Mouse (Mus musculus): ENCODE measurements at regions not wholly inside any gene's neighbourhood (a gene's known extent, or its start where the extent isn't known, plus 50 kb on each side); places are given as distances from the start of the nearest gene placed in this dataset.
"Not testable (repeated sequence)": the region's sequence is repeated elsewhere in the genome, so short reads cannot be mapped to it uniquely, and the experiment has no call there.

DNA sequence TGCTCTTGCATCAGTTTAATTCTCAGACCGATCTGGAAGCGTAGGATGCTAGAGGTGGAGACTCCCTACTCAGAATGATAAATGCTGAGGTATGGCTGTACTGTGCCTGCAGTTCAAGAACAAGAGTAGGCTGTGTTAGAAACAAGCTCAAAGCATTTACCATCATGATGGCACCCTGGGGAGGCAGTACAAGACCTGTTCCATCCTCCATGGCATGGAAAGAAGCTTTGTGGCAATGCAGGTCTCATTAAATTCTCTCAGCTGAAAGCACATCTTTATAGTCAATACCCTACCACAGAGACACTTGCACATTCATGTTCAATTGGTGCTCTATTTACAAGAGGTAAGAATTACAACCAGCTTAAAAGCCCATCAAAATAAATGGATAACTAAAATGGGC lies 209.5 kb downstream of the Tbl1xr1 start:
- TF ChIP-seq POLR2A (IDR thresholded peaks at IDR 0.05; ENCODE audit: borderline replicate concordance, control insufficient read depth, low read depth, low read length): no peak
- H3K4me1 ChIP-seq (ENCODE audit: control insufficient read depth, insufficient read depth, low read length): no peaks in the 10 kb centered on the region
- WGBS: 85% methylated on average over 2 of the region's 2 CpGs
- H3K27ac ChIP-seq (ENCODE audit: control insufficient read depth, insufficient read depth, low read depth, low read length, poor library complexity): no peak overlapping the region
- no peak overlapping the region for H3K4me3 ChIP-seq (replicated peaks; ENCODE audit: control insufficient read depth, low read depth, low read length)

DNA sequence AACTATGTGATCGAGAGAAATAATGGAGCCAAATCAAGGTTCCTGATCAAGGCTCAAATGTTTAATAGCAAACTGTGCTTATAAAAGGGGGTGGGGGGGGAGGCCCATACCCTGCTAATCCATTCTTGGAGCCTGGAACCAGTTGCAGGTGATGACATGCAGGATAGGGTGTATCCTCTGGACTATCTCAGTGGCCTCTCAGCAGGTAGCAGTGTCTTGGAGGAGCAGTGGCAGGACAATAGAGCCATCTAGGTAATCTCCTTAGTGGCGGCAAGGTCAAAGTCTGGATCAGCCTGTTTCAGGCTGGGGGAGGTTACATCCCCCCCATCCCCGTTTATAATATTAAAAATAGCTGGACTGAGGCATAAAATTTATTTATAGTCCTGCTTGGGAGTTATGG lies 217.0 kb downstream of the Tbl1xr1 start:
- H3K4me1 ChIP-seq (ENCODE audit: control insufficient read depth, insufficient read depth, low read length): no peaks in the 10 kb centered on the region
- no peak overlapping the region for H3K27ac ChIP-seq (ENCODE audit: control insufficient read depth, insufficient read depth, low read depth, low read length, poor library complexity)
- no peak for TF ChIP-seq CTCF (IDR thresholded peaks at IDR 0.05; ENCODE audit: control insufficient read depth, insufficient read depth, low read length)
- TF ChIP-seq POLR2A (IDR thresholded peaks at IDR 0.05; ENCODE audit: borderline replicate concordance, control insufficient read depth, low read depth, low read length): no peak
- no peak overlapping the region for H3K4me3 ChIP-seq (replicated peaks; ENCODE audit: control insufficient read depth, low read depth, low read length)
- 64% methylated on average over 3 of the region's 3 CpGs for WGBS

GRCm38 (mm10) chr3:22294081-22294480 lies 217.6 kb downstream of the Tbl1xr1 start:
- H3K27ac ChIP-seq (ENCODE audit: control insufficient read depth, insufficient read depth, low read depth, low read length, poor library complexity); H3K4me1 ChIP-seq (ENCODE audit: control insufficient read depth, insufficient read depth, low read length); H3K4me3 ChIP-seq (replicated peaks; ENCODE audit: control insufficient read depth, low read depth, low read length): not testable (repeated sequence)
- WGBS: 88% methylated on average over 1 of the region's 1 CpGs

- not testable (repeated sequence) for H3K4me3 ChIP-seq (replicated peaks; ENCODE audit: control insufficient read depth, low read depth, low read length); H3K27ac ChIP-seq (ENCODE audit: control insufficient read depth, insufficient read depth, low read depth, low read length, poor library complexity); H3K4me1 ChIP-seq (ENCODE audit: control insufficient read depth, insufficient read depth, low read length)
- 78% methylated on average over 1 of the region's 1 CpGs for WGBS
These were observed 220.5 kb downstream of the Tbl1xr1 start for GRCm38 (mm10) chr3:22296925-22297324.

GRCm38 (mm10) chr3:22297831-22298230 lies 221.4 kb downstream of the Tbl1xr1 start:
- H3K27ac ChIP-seq (ENCODE audit: control insufficient read depth, insufficient read depth, low read depth, low read length, poor library complexity); H3K4me3 ChIP-seq (replicated peaks; ENCODE audit: control insufficient read depth, low read depth, low read length); H3K4me1 ChIP-seq (ENCODE audit: control insufficient read depth, insufficient read depth, low read length): not testable (repeated sequence)
- 74% methylated on average over 1 of the region's 1 CpGs for WGBS

GRCm38 (mm10) chr3:22300553-22300952 lies 224.1 kb downstream of the Tbl1xr1 start:
- 76% methylated on average over 5 of the region's 5 CpGs for WGBS
- Histone ChIP-seq H3K27ac (ENCODE audit: control insufficient read depth, insufficient read depth, low read depth, low read length, poor library complexity) (no peak overlapping the region), H3K4me3 (replicated peaks; ENCODE audit: control insufficient read depth, low read depth, low read length) (no peak overlapping the region), H3K4me1 (ENCODE audit: control insufficient read depth, insufficient read depth, low read length) (no peaks in the 10 kb centered on the region)
- no peak for TF ChIP-seq CTCF (IDR thresholded peaks at IDR 0.05; ENCODE audit: control insufficient read depth, insufficient read depth, low read length)
- no peak for TF ChIP-seq POLR2A (IDR thresholded peaks at IDR 0.05; ENCODE audit: borderline replicate concordance, control insufficient read depth, low read depth, low read length)

GRCm38 (mm10) chr3:22301991-22302517 lies 225.6 kb downstream of the Tbl1xr1 start:
- Histone ChIP-seq H3K4me1 (ENCODE audit: control insufficient read depth, insufficient read depth, low read length) (no peaks in the 10 kb centered on the region), H3K4me3 (replicated peaks; ENCODE audit: control insufficient read depth, low read depth, low read length) (no peak overlapping the region), H3K27ac (ENCODE audit: control insufficient read depth, insufficient read depth, low read depth, low read length, poor library complexity) (no peak overlapping the region)
- TF ChIP-seq POLR2A (IDR thresholded peaks at IDR 0.05; ENCODE audit: borderline replicate concordance, control insufficient read depth, low read depth, low read length) (no peak), CTCF (IDR thresholded peaks at IDR 0.05; ENCODE audit: control insufficient read depth, insufficient read depth, low read length) (no peak)
- WGBS: 77% methylated on average over 5 of the region's 5 CpGs

- Histone ChIP-seq H3K27ac (ENCODE audit: control insufficient read depth, insufficient read depth, low read depth, low read length, poor library complexity) (no peak overlapping the region), H3K4me3 (replicated peaks; ENCODE audit: control insufficient read depth, low read depth, low read length) (no peak overlapping the region), H3K4me1 (ENCODE audit: control insufficient read depth, insufficient read depth, low read length) (no peaks in the 10 kb centered on the region)
- 66% methylated on average over 1 of the region's 1 CpGs for WGBS
- TF ChIP-seq POLR2A (IDR thresholded peaks at IDR 0.05; ENCODE audit: borderline replicate concordance, control insufficient read depth, low read depth, low read length) (no peak), CTCF (IDR thresholded peaks at IDR 0.05; ENCODE audit: control insufficient read depth, insufficient read depth, low read length) (no peak)
These were observed 227.7 kb downstream of the Tbl1xr1 start for GRCm38 (mm10) chr3:22304145-22304544.

GRCm38 (mm10) chr3:22306624-22307023 lies 230.2 kb downstream of the Tbl1xr1 start:
- Histone ChIP-seq H3K4me1 (ENCODE audit: control insufficient read depth, insufficient read depth, low read length) (no peaks in the 10 kb centered on the region), H3K27ac (ENCODE audit: control insufficient read depth, insufficient read depth, low read depth, low read length, poor library complexity) (no peak overlapping the region), H3K4me3 (replicated peaks; ENCODE audit: control insufficient read depth, low read depth, low read length) (no peak overlapping the region)
- TF ChIP-seq CTCF (IDR thresholded peaks at IDR 0.05; ENCODE audit: control insufficient read depth, insufficient read depth, low read length) (no peak), POLR2A (IDR thresholded peaks at IDR 0.05; ENCODE audit: borderline replicate concordance, control insufficient read depth, low read depth, low read length) (no peak)
- WGBS: 64% methylated on average over 4 of the region's 4 CpGs
